Mouse (Mus musculus) c-Kit-positive CD71-positive TER-119-positive erythroid progenitor cells, embryonic 14.5 days (primary cell): ENCODE results near the gene Flnc.
A peak's percentile ranks its signal among the peaks of the same experiment; 100 is the strongest.

Experiments
- DNase-seq: peaks from one replicate; pipeline ENCODE4 v3.0.0-alpha.2; 2013; ENCODE audit warnings: low spot score

Flnc gene

DNA sequence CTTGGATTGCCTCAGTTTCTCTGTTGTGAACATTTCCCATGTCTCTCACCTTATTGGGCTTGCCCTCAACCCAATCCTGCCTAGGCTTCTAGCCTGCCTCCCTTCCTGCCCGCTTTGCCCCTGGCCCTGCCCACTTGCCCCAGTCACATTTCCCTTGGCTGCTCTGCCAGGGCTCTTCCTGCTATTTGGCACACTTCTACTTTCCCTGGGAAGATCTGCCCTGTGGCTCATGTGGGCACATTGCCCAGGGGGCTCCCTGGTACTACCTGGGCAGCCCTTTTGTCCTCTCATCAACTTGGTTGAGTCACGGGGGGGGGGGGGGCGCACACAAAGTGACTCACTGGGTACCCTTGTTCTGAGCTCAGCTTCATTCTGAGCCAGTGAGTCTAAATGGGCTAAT, 900 bp upstream of the Flnc start:
- no peak for DNase-seq

DNA sequence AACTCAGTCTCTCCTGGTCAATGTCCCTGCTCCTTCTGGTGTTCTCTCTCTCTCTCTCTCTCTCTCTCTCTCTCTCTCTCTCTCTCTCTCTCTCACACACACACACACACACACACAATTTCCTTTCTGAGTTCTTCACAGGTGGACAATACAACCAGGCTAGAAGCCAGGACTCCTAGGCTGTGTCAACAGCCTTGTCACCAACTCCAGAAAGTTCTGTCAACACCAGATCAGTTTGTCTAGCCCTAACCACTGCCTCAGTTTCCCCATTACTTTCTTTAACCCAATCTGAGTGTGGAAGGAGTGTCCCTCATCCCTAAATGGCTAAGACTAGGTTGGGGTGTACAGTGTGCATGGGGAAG, 399 bp upstream of the Flnc start:
- DNase-seq = no peak

DNA sequence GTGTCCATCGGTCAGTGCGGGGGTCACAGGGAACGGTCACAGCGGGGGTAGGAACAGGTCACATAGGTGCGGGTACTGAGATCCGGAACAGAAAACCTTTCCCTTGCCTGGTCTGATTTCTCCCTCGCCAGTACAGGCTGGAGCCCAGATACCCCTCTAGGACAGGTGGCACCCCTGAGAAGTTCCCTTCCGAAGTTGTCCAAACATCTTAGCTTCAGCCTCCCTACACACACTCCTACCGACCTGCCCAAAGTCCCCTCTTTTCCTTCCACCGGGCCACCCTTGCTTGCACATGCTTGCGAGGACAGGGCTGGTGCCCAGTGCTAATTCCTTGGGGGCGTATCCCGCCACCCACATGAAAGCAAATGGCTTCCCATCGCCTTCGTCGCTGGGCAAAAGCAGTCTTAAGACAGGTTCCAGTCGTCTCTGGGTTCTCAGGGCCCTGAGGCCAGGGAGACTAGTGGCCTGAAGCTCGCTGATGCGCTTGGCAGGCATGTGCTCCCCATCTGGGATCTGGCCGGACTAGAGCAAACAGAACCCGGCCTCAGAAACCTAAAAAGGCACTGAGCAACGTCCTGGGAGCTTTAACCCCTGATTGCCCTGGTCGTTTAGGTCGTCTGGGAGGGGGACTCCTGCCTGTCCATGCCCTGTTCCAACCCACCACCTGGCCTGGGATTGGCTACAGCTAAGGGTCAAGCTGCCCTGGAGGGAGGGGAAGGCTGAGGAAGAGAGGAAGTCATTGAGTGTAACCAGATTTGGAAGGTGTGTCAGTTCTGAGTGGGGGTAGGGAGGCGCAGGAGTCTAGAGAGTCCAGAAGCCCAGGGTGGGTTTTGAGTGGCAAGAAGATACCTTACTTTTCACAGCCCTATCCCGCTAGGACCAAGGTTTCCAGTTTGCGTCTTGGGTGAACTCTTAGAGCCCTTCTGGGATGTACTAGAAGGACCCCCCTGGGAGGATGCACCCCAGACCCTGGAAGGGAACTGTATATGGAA, 1.0 kb downstream of the Flnc start:
- no peak for DNase-seq

DNA sequence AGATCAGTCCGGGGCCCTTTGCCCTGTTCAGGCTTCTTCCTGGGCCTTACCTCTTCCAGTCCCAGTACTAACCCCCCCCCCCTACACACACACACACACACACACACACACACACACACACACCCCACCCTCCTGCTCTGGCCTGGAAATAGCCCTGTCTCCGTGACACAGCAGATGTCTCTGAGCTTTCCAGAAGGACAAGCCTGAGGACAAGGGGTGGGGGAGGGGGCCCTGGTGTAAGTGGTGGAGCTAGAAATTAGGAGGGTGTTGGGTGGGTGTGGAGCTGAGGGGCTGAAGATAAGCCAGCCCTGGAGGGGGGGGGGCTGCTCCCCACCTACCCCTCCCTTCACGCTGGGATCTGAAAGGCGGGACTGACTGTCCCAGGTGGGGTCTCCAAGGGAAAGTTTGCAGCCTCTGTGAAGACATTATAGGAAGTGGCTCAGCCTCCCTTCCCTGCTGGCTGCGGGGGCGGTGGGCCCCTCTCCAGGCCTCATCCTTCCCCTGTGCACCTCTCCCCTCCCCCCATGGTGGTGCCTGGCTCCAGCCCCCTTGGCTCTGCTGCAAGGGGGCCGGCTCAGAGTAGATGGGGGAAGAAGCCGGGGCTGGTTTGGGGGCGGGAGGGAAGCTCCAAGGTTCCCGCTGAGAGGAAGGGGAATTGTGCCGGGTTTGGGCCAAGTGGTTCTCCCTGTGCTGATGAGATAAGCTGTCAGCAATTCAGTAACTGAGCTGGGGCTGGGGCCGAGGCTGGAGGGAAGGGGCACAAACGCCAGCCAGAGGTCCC, 2.0 kb downstream of the Flnc start:
- DNase-seq = no peak

GRCm38 (mm10) chr6:29435940-29436451, 2.9 kb downstream of the Flnc start:
- no peak for DNase-seq

DNA sequence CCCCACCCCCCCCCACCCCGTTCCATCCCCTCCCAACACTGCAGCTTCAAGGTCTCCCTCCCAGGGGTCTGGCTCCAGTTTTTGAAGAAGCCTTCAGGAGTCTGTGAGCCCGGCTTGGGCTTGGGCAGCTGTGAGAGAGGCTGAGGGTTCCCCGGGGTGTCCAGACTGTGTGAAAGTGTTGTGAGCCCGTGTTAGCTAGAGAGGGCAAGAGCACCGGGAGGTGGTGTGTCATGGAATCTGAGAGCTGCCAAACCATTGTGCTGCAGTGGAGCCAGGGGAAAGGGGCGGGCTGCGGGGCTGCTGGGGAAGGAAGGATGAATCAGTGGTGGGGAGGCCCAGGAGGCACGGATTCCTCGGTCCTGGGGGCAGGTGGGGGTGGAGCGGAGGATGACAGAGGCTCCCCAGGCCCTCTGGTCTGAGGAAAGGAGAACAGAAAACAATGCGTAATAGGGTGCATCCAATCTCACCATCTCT, 3.4 kb downstream of the Flnc start:
- DNase-seq = no peak

GRCm38 (mm10) chr6:29439251-29439650, 6.2 kb downstream of the Flnc start:
- no peak for DNase-seq

DNA sequence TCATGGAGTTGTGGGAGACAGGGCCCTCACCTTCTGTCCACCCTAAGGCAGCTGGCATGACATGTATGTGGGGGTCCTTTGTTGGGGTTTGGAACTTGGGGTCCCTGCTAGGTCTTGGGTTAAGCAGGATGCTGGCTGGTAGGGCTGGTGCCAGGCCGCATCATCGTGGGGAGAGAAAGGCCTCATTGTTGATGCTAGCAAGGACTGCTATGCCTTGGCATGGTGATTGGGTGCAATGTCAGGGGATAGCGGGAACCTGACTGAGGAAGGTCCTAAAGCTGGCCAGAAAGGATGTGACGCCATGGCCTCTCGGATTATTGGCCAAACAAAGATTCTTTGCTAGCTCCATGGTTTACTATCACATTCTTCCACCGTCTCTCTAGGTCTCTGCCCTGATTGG, 6.7 kb downstream of the Flnc start:
- DNase-seq = no peak

- peak; percentile 21 for DNase-seq
These were observed 11.7 kb downstream of the Flnc start for GRCm38 (mm10) chr6:29444773-29445172.

DNA sequence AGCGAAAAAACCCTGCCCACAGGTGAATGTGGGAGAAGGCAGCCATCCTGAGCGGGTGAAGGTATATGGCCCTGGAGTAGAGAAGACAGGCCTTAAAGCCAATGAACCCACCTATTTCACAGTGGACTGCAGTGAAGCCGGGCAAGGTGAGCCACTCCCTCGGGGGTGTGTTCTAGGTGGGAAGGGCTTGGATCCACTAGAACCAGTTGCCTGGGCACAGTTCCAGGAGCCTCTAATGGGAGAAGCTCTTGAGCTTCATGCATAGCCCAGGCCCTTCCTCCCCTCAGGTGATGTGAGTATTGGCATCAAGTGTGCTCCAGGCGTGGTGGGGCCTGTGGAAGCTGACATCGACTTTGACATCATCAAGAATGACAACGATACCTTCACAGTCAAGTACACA, 12.3 kb downstream of the Flnc start:
- no peak for DNase-seq

DNA sequence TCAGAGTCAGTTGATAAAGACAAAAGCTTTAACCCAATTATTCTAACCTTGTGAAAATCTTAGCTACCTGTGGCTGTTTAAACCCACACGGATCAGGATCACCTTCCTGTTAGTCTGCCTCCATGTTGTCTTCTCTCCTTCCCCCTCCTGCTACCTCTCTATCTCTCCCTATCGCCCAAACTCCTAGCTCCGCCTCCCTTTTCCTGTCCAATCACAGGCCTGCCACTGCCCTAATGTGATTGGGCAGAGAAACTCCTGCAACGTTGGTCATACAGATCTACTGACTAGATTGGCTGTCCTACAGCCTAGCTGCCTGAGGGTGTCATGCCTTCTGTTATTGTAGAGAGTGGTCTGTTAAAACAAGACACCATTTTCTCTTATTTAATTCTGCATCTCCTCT, 16.8 kb downstream of the Flnc start:
- DNase-seq = no peak

DNA sequence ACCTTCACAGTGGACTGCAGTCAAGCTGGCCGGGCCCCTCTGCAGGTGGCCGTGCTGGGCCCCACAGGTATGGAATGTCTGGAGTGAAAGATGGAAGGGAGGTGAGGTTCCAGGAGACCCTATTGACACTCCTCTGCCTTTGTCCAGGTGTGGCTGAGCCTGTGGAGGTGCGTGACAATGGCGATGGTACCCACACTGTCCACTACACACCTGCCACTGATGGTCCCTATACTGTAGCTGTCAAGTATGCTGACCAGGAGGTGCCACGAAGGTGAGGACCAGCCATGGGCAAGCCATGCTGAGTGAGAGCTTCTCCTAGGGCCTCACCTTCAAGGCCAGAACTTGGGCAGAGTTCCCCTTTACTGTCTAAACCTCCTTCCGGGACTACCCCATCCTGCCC, 17.6 kb downstream of the Flnc start:
- no peak for DNase-seq

DNA sequence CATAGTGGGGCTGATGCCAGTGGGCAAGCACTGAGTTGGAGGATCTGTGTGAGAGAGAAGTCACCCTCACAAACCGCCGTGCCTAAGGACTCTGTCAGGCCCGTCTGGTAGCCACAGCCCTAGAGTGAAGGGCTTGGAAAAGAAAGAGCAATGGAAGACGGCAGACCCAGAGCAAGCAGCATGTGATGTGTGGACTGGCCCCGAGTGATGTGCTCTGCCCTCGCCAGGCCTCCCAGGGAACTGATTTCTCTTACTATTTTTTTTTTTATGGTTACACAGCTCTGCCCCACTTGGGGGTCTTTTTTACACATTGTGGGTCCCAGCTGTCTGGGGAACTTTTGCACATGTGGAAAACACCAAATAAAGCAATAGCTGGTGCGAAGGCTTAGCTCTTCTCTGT, 28.4 kb downstream of the Flnc start:
- no peak for DNase-seq

- DNase-seq = no peak
These were observed 30.3 kb downstream of the Flnc start for GRCm38 (mm10) chr6:29463388-29463787.

DNA sequence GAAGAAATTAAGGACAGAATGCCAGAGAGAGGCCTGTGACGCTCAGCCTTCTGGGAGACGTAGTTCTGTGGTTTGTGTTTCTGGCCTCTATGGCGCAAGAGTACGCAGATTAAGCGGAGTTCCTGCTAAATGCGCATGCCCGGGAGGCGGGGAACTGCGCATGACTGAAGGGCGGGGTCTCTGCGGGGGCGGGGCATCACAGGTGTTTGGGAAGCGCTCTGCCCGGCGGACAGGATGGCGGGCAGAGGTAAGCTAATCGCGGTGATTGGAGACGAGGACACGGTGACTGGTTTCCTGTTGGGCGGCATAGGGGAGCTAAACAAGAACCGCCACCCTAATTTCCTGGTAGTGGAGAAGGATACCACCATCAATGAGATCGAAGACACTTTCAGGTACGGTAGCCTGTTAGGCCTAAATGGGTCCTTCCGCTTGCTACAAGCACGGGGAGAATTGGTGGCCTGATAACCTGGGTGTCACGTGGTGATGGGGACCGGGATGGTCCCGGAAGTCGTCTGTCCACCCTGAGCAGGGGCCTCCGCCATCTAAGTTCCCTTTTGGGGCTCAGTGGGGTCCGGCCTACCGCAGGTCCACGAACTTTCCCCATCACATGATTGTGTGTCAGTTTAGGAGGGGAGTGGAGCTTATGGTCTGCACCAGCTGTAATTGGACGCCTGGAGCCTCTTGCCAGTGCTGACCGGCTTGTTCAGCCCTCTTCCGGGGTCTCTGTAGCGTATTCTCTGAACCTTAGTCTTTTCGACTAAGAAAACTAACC, 34.7 kb downstream of the Flnc start, which contains the start of gene Atp6v1f:
Gene Atp6v1f, plus strand, starts transcription at position 136 of the 772 bp plus-strand sequence.
- peak; percentile 95 for DNase-seq

- DNase-seq = no peak
These were observed 35.8 kb downstream of the Flnc start for GRCm38 (mm10) chr6:29468851-29469250.

DNA sequence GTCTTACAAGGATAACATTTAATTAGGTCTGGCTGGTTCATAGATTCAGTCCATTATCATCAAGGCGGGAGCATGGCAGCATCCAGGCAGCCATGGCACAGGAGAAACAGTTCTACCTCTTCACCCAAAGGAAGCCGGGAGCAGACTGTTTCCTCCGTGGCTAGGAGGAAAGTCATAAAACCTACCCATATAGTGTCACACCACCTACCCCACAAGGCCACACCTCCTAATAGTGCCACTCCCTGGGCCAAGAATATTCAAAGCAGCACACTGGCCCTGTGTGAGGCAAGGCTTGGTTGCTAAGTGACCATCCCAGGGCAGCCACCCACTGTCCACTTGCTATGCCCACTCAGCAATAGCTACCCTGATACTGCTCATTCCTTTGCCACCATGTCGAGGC, 38.1 kb downstream of the Flnc start, which contains the start of gene Atp6v1fnb:
Gene Atp6v1fnb, plus strand, starts transcription at position 301 of the 400 bp plus-strand sequence.
- no peak for DNase-seq

DNA sequence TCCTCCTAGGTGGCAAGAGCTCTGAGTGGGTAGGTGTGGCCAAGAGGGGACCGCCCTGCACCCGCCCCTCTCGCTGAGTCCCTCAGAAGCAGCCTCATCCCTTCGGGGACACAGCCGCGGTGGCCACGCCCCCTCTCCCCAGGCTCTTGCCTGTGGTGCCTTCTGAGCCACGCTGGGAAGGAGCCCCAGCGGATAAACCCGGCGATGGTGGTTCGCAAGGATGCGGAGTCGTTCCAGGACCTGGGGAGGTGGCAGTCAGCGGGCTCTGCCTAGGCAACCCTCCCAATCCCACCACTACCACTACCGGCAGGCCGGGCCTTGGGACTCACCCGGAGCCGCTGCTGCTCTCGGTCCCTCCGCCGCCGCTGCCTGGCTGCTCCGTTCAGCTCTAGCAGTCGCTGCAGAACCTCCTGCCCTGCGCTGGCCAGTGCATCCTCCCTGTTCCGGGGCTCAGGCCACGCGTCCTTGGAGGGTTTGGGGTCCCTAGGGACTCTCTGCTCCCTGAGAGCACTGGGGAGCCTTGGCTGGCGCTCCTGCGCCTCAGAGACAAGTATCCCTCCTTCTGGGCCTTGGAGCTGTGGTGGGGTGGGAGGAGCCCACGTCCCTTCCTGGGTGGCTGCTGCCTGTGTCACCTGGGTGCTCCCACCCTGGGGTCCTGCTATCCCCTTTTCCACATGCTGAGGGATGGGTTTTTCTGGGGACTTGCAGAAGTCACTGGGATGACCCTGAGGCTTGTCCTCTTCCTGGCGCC, 41.1 kb downstream of the Flnc start:
- DNase-seq = peak; percentile 83

- no peak for DNase-seq
These were observed 41.7 kb downstream of the Flnc start for GRCm38 (mm10) chr6:29474736-29475135.

DNA sequence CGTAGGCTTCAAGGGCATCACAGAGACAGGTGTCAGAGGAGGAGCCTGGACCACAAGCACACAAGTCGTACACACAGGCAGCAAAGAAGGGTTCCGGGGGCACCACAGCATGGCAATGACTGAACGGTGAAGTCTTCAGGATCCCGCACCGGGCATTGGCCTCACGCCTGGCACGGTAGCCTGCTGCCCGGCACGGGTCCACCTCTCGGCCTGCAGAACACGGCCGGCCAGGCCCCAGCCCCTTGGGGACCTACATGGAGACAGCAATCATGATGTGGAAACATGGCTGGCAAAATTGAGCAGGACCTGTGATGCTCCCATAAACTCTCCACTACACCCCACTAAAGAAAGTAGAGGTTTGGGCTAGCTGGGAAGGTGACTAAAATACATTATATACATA, 49.6 kb downstream of the Flnc start:
- no peak for DNase-seq
